Mouse (Mus musculus) erythroblast, embryonic 14.5 days (primary cell): ENCODE data around the gene Gzmk.

Source experiments
- GATA1 ChIP-seq: IDR thresholded peaks from 2 replicates; pipeline ENCODE4 v1.6.1; 2012; ENCODE audit warnings: low read length, inconsistent platforms, mixed read lengths
- TAL1 ChIP-seq: IDR thresholded peaks from 3 replicates; pipeline ENCODE4 v1.6.1; 2012; ENCODE audit warnings: low read length, inconsistent platforms, mixed read lengths

- no peak for TF ChIP-seq TAL1
- no peak for TF ChIP-seq GATA1
Measured at GRCm38 (mm10) chr13:113265257-113265656, 39.5 kb upstream of the Gzmk start.
